Mouse (Mus musculus): ENCODE data around the gene Ptprs. TPM values are rescaled to one million over a fixed set of nuclear protein-coding genes. Genes with fewer than 3 reads are reported as not detected.

The Ptprs gene
- total RNA-seq, 2 experiments from 2014 or later = 588 to 594 TPM

DNA sequence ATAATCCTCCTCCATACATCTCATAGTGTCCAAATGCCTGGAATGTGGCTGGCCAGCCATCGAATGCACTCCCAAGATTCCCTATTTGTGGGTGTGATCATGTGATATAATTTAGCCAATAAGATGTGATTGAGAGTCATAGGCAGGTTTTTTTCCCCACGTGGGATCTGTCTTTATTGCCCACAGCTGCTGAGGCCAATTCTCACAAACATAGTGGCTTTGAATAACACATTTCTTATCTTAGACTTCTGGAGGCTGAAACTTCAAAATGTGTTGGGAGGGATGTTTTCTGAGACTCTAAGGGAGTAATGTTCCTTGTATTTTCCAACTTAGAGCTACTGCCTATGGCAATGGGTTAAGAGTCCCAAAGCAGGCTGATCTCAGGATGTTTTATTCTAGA, 18.2 kb upstream of the Ptprs start:
- peak in 1 of 2 experiments; percentile 47 for DNase-seq (ENCODE audit: low spot score in 2 of 2)

DNA sequence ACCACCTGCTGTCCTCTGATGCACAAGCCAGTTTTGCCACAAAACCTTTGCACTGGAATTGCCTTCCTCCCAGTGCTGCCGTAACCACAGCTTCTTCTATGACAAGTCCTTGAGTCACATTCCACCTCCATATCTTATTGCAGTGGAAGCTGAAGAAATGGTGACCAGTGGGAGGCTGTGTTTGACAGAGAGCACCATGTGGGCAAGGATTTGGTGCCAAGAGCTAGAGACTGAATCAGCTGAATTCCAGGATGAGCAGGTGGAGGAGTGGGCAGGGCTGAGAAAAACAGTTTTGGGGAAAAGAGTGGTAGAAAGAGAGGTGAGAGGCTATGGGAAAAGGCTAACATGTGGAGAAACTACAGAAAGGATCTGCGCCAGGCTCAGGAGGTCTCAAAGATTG, 17.6 kb upstream of the Ptprs start:
- DNase-seq (ENCODE audit: low spot score in 2 of 2) = peak; percentile 78 to 89

DNA sequence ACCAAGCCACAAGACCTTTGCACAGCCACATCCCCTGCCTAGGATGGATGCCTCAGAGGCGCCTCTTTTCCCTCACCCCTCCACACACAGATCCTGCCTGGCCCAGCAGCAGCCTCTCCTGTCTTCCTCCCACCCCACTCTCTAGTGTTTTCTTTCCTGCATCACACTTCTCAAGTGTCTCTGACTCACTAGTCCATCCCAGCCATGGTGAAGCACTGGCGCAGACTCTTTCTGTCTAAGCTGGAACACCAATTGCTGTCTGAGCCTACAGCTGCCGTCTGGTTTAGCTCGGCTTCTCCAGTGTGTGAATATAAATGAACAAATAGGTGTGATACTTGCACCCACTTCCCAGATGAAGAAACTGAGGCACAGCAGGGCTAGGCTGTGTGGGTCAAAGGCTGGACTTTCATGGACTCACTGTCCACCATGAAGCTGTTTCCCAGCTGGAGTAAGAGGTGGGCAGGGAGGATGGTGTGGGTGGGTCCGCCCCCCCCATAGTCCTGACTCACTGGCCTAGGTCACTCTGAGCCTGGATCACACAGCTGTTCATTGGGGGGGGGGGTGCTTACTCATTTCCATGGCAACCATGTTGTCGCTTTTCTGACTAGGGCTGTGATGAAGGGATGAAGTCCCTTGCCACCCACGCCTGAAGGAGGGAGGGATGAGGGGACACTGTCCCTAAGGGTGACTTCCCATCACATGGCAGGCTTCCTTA, 14.3 kb upstream of the Ptprs start:
- DNase-seq (ENCODE audit: low spot score in 2 of 2) = peak in 1 of 2 experiments; percentile 53

DNA sequence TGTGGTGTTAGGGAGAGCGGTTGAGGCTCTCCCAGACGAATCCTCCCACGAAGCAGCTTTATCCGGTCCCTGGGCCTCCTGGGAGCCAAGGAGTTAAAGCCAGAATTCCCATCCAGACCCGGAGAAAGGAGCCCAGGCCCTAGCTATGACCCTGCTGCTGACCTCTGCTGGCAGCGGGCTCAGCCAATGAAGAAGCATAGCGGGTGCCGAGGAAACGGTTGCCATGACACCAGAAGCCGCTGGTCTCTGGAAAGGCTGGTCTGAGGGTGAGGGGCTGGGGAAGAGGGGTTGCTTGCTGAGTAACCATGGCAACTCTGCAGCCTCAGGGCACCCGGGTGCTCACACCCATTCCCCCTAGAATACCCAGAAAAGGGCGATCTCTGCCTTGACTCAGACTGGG, 11.7 kb upstream of the Ptprs start:
- no peak for DNase-seq (ENCODE audit: low spot score in 2 of 2)

DNA sequence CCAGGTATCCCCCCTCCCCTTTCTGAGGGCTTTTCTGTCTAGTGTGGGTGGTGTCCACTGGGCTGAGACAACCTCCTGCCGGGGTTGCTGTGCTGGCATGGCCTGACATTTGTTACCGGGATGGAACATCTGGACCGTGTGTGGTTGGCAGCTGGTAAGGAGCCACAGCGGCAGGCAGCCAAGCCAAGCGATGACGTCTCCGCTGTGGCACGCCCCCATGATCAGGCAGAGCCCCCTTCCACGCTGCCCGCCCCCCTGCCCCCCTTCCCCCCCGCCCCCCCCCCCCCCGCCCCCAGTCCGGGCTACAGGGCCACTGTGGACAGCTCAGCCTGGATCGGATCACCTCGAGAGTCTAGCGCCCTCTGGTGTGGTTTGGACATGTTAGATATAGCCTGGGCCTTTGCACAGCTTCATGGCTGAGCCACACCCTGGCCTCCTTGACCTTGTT, 11.2 kb upstream of the Ptprs start:
- peak; percentile 48 to 65 for DNase-seq (ENCODE audit: low spot score in 2 of 2)

DNA sequence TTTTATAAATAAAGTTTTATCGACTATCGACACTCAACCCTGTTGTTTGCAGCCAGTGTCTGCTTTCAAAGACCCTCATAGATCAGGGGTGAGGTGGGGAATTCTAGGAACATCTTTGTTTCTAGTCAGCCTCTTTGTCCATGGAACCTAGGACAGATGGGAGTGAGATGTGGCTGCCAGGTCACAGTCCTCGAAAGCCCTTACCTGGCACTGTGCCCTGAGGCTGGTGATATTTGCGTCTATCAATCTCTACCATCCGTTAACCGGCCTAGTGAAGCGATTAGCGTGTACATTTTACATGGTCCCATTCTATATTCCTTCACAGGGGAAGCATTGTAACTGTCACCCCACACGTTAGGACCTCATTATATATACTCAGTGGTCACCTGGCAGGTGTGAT, 9.6 kb upstream of the Ptprs start:
- DNase-seq (ENCODE audit: low spot score in 2 of 2) = no peak

DNA sequence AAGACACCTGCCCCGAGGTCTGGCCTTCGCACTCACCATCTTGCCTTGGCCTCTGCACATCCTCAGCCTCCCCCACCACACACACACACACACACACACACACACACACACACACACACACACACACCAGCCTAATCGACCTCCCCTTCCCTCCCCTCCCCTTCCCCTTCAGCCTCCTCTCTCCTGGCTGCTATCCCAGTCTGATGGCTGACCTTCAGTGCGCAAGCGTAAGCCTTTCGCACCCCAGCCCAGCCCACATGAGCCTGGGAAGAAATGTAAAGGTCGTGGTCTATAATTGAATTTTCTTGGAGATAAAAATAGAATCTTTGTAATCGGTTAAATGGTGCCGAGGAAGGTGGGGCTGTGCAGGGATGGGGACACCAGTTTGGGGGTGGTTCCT, 8.8 kb upstream of the Ptprs start:
- no peak for DNase-seq (ENCODE audit: low spot score in 2 of 2)

DNA sequence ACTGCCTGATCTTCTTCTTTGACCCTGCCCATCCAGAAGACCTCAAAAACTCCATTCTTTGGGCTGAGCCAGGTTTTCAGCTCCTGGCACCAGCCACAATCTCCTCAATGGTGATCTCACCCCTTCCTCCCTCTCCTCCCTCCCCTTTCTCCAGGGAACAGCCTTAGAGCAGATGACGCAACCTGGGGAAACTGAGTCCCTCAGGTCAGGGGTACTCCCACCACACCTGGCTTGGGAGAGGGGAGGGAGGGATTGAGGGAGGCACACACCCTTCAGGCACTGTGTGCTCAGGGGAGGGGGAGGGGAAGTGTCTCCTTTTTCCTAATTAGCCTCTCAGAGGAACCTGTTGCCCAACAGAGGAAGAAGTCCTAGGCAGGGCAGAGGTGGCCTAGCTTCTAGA, 6.4 kb upstream of the Ptprs start:
- DNase-seq (ENCODE audit: low spot score in 2 of 2) = no peak

DNA sequence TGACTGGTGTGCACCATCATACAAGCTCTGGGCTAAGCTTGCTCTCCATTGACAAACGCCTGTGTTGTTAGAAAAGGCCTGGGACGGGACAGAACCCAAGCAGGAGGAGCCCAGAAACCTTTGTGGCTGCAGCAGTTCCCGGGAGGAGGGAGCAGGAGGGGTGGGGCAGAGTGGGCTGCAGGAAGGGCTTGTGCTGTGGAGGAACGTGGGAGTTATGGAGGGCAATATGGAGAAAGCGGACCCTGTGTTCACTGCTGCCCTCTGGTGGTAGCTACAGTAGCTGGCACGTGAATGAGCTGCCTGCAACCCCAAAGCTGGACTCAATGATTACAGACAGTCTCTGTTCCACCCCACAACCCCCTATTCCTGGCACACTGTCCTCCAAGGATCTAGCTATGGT, 3.1 kb upstream of the Ptprs start:
- peak; percentile 63 to 72 for DNase-seq (ENCODE audit: low spot score in 2 of 2)

DNA sequence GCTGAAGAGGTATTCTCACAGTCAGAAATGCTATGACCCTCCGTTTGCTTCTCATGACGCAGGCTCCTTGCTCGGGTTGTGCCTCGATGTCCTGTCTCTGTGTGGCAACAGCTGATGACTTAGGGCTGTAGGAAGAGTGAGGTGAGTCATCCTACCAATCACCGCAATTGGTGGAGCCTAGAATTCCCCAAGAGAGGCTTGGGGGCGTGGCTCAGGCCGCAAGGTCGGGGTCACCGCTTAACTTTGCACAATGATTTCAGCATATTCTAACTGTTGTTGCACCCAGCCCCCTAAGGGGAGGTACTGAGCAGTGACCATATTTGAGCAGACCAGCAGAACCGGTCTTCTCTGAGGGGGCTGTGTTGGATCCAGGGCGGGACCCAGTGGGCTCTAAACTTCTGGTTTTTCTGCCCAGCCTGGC, 1.9 kb upstream of the Ptprs start:
- DNase-seq (ENCODE audit: low spot score in 2 of 2) = no peak

DNA sequence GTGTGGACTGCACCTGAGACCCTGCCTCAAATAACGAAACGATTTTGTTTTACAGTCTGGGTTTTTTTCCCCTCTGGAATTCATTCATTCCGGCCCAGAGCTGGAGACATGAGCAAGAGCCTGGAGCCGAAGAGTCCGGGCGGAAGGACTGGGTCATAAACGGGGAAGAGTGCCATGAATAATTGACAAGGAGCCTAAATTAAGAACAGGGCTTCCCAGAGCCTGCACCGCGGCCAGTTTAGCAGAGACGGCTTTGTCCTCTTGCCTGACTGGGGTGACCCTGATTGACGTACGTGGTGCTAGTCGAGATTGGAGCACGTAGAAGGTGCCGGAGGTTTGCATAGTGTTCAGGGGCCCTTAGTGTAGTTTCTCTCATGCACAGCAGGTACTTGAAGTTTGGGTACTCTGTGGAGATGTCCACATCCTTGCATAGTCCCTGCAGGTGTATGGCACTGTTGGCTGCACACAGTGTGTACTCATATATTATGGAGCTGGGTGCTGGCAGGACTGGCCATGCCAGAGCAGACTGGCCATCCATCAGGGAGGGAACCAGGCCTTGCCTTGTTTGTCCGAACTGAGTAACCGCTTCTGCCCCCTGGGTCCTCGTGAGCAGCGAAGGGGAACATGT, 1.0 kb upstream of the Ptprs start:
- no peak for DNase-seq (ENCODE audit: low spot score in 2 of 2)

DNA sequence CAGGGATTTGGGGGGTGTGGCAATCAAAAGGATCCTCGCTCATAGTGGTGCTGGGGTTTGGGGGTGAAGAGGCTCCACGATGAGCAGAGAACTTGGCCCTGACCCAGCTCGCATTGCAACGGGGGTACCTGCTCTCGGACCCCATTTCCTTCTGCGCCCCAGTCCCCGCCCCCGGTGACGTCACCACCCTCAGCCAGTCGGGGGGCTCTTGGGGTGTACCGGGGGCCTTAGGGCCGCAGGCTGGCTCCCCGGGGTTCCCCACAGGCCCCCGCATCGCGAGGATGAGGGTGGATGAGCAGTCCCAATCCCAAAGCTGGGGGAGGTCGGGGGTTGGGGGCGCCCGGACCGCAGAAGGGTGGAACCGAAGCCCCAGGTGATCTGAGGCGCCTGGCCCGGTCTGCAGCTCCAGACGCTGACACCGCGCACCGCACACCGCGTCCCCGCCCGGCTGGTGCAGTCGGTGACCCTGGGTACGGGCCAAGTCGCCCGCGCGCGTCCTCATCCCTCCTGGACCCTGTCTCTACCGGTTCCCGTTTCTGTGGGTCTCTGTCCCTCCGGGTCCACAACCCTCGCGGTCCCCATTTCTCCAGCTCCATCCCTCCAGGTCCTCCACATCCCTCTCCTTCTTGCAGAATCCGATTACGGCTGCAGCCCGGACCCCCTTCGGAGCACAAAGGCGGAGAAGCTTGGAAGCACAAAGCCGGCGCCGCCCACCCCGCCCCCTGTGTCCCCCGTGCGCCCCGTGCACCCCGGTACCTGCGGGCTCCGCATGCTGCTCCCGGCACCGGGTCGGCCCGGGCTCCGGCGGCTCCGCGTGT, 490 bp downstream of the Ptprs start:
- peak; percentile 62 to 63 for DNase-seq (ENCODE audit: low spot score in 2 of 2)

DNA sequence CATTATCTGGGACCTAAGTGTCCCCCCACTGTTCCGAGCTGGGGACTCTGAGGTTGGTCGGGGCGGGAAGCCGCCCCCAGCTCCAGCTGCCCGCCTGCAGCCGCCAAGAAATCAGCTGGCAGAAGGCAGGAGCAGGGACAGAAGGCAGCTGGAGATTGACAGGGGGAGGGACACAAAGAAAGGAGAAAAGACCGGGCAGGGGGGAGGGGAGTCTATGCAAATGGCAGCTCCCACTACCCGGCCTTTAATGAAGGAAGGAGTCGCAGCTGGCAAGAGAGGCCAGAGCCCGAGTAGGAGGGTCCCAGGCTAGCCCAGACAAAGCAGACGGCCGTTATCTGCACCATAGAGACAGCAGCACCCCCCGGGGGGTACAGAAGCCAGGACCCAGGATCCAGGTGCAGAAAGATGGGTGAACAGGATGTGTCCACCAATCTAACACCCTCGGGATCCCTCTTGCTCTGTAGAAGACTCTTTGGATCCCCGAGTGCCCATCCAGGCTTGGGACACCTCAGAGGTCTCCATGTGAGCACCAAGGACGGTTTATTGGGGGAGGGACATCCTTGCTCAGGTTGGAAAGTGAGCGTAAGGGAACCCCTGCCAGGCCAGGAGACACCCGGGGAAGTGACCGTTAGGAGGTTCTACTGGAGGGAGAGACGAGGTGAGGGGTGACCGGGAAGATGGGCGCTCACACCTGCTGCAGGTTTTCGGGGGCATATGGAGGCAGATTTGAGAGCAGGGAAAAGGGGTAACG, 1.3 kb downstream of the Ptprs start:
- peak; percentile 56 to 73 for DNase-seq (ENCODE audit: low spot score in 2 of 2)

DNA sequence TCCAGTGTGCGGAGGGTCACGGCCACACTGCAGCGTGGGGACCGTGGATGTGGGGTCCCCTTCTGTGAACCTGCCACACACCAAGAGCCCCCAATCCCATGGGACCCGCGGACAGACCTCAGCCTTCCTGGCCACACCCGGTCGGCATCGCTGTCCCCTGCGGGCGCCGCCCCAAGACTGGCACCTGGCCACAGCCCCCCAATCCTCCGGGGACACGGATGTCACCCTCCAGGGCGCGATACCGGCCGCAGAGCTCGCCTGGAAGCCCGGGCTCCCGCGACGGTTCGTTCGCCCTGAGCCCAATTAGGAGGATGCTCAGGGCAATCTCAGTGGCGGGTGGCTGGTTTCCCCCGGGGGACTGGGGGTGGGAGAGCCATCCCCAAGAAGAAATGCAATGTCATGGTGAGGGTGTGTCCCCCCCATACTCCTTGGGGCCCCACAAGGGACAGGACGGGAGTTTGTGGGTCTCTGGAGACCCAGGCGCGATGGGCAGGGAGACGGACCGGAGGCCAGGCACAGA, 1.9 kb downstream of the Ptprs start:
- DNase-seq (ENCODE audit: low spot score in 2 of 2) = no peak

DNA sequence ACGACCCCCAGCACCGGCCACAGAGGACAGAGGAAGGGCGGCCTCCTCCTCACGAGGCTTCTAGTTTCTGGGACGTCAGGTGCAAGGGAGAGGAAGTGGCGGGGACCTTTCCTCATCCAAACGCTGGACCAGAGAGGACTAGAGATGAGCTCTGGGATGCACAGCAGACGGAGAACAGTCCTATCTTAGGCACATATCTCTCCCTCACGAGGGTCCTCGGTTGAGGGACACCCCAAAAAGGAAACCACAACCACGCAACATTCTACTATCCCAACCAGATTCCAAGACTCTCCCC, 2.7 kb downstream of the Ptprs start:
- no peak for DNase-seq (ENCODE audit: low spot score in 2 of 2)

DNA sequence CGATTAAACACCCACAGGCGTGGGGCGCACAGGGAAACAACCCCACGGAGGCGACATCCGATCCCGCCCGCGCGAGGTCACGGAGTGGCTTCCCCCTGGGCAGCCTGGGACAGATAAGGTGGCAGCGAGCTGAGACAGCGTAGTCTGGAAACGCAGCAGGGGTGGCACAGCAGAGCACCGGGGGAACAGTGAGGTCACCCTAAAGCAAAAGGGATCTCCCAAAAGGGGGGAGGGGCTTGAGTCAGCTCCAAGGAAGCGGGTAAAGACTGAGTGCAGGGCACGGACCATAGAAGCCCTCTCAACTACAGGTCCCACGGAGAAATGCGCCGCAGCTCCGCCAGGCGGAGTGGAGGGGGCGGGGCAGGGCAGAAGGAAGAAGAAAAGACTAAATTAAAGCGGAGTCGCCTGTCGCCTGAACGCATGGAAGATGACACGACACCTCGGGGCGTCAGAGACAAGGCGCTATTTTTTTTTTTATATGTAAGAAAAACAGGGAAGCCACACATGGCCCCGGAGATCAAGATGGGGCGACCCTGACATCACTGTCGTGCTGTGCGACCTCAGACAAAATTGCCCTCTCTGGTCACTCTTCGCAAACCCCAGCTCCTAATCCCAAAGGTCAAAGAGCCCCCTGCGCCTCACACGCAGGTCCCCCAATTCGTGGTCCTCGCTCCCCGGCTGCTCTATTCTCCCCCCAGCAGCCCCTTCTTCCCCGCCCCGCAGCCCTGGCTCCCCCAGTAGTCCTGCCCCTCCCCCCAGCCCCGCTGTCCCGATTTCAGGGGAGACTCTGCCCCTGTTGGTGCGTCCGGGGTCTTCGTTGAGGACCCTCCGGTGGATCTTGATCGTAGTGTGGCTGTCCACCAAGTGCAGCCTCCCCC, 3.3 kb downstream of the Ptprs start:
- peak; percentile 60 to 68 for DNase-seq (ENCODE audit: low spot score in 2 of 2)

DNA sequence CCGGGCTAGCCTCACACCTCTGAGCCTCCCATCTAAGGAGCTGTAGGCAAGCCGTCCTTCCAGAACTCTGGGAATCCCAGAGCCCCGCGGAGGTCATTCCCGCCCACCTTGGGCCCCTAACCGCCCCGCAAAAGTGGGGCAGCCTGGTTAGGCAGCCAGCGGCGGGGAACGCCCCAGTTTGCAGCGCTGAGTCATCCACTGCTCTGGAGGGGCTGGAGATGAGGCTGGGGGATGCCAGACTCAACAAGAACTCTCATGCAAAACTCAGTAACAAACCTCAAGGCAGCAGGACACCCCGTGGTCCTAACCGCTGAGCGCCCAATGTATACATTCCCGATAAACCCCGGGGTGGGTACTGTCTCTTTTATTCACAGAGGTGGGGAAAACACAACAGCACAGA, 4.2 kb downstream of the Ptprs start:
- DNase-seq (ENCODE audit: low spot score in 2 of 2) = no peak

DNA sequence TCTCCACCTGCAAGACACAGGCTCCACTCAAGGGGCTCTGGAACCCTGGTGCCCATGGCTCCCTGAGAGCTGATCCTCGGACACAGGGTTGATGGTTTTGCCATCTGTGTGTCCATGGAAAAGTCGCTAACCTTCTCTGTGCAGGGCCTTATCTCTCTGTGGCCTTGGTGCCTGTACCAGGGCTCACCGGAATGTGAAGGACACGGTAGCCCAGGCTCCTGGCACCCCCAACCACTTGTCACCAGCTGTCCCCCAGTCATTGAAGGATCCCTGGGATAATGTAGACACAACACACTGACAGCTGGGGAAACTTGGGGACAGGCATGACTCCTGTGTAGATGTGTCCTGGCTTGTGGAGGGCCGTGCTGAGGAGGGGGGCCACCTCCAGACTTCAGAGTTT, 5.1 kb downstream of the Ptprs start:
- DNase-seq (ENCODE audit: low spot score in 2 of 2) = no peak

DNA sequence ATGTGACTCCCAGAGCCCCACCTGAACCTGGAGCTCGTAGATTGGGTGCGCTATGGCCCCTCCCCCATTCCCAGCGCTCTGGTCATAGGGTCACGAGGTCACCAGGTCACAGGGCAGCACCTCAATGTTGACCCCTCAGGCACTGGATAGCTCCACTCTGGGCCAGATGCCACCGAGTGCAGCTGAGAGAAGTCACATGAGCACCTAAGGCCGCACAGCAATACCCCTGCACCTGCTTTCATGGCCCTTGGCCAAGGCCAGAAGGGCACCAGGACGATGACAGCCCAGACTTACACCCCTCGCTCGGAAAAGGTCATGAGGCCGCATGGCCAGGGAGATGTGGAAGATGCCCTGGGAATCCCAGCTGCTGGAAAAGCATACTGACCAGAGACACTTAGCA, 5.7 kb downstream of the Ptprs start:
- DNase-seq (ENCODE audit: low spot score in 2 of 2) = no peak

DNA sequence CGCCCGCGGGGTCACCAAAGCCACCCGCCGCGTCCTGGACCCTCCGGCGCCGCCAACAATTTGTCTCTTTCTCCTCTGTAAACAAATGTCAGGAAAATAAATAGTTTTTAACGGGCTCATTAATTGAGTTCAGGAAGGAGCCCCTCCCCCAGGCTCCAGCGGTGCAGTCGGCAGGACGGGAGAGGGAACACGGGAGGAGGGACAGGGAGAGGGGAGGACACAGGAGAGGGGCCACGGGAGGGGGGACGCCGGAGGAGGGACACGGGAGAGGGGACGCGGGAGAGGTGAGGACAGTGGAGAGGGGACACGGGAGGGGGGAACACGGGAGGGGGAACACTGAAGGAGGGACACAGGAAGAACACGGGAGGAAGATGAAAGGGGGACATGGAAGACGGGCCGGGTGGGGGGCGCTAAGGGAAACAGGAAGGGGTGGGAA, 6.3 kb downstream of the Ptprs start:
- no peak for DNase-seq (ENCODE audit: low spot score in 2 of 2)
